Mouse (Mus musculus) neural tube, embryonic 11.5 days (tissue): ENCODE measurements around the gene Nthl1. TPM values are rescaled to one million over a fixed set of nuclear protein-coding genes. Genes with fewer than 3 reads are reported as not detected.
A peak's percentile ranks its signal among the peaks of the same experiment; 100 is the strongest.

ENCODE experiments used
- ATAC-seq: fragments of 200-750 bp; cut with Nextera tagmentation; 2 replicates; pipeline ENCODE4 v1.8.0; 2017; ENCODE audit warnings: moderate number of reproducible peaks, mild to moderate bottlenecking, moderate TSS enrichment, moderate library complexity; ENCODE audit not compliant: insufficient read depth, low FRiP score, low TSS enrichment
- DNase-seq: peaks from one replicate; pipeline ENCODE4 v3.0.0-alpha.2; 2015; ENCODE audit warnings: low spot score
- H3K27ac ChIP-seq: fragments of 300-500 bp; sonication (generic); 2 replicates; pipeline ENCODE4 v1.5.1; 2014; ENCODE audit warnings: low read depth, mild to moderate bottlenecking, low read length
- H3K27me3 ChIP-seq: fragments of 300-500 bp; sonication (generic); 2 replicates; pipeline ENCODE4 v1.6.1; 2014; ENCODE audit warnings: mild to moderate bottlenecking, low read length, mixed read lengths; ENCODE audit not compliant: control insufficient read depth, insufficient read depth
- H3K36me3 ChIP-seq: fragments of 300-500 bp; sonication (generic); 2 replicates; pipeline ENCODE4 v1.6.1; 2014; ENCODE audit warnings: mild to moderate bottlenecking, low read length, moderate library complexity, mixed read lengths; ENCODE audit not compliant: control insufficient read depth, insufficient read depth
- H3K4me1 ChIP-seq: fragments of 300-500 bp; sonication (generic); 2 replicates; pipeline ENCODE4 v1.6.1; 2014; ENCODE audit warnings: low read length, mixed read lengths; ENCODE audit not compliant: control insufficient read depth, insufficient read depth
- H3K4me2 ChIP-seq: fragments of 300-500 bp; sonication (generic); 2 replicates; pipeline ENCODE4 v1.6.1; 2014; ENCODE audit warnings: low read depth, mild to moderate bottlenecking, moderate library complexity
- H3K4me3 ChIP-seq: fragments of 300-500 bp; sonication (generic); 2 replicates; pipeline ENCODE4 v1.5.1; 2014; ENCODE audit warnings: low read depth, low read length
- H3K9ac ChIP-seq: fragments of 300-500 bp; sonication (generic); 2 replicates; pipeline ENCODE4 v1.6.1; 2014; ENCODE audit warnings: mild to moderate bottlenecking, low read length
- H3K9me3 ChIP-seq: fragments of 300-500 bp; sonication (generic); 2 replicates; pipeline ENCODE4 v1.6.1; 2016; ENCODE audit warnings: low read length; ENCODE audit not compliant: control insufficient read depth
- WGBS: fragments of 180-500 bp; shearing (Covaris S2); extraction: QIAGEN DNeasy Blood & Tissue Kit; methylation state at CpG from one replicate; pipeline ENCODE4 v1.1.7; 2014; 5-methylcytosine and 5-hydroxymethylcytosine counted together
- polyA plus RNA-seq: library from polyadenylated mRNA; unstranded; fragments of >200 nt; fragmentation: Nextera tagmentation; extraction: Ambion mirVana; gene quantifications from 2 replicates; pipeline ENCODE4 v1.2.1, GENCODE M21; 2014

Gene Nthl1
- polyA plus RNA-seq, 1 experiment from 2014 or later = 13.8 TPM

GRCm38 (mm10) chr17:24595126-24596072 is 37.1 kb upstream of the Nthl1 start:
- no peaks in the 10 kb centered on the region for H3K27me3 ChIP-seq
- no peak overlapping the region for H3K4me3 ChIP-seq
- 82% methylated on average over 17 of the region's 17 CpGs for WGBS
- no peak for DNase-seq
- H3K9me3 ChIP-seq = no peaks in the 10 kb centered on the region
- no peaks in the 10 kb centered on the region for H3K4me1 ChIP-seq
- H3K27ac ChIP-seq = no peak overlapping the region
- no peak overlapping the region for H3K4me2 ChIP-seq
- H3K36me3 ChIP-seq = peaks cover 52% of the 10 kb centered on the region
- 0 out of 2 replicates have a peak, but pooled peaks have one; percentile 20 for ATAC-seq
- no peak overlapping the region for H3K9ac ChIP-seq

DNA sequence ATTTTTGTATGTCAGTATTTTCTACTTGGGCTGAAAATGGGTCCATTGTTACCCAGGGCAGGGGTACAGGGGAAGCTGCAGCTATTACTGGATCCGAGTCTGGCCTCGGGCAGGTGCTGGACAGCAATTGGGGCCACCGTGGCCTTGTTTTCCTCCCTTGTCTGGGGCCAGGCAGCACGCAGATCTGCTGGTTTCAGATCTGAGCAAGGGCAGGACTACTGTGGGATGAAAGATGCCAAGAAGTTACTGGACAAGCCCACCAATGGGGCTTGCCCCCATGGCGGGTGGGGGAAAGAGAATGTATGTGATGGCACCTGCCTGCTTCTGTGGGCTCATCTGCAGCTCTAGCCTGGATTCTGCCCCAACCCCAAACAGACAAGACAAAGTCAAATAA is 36.4 kb upstream of the Nthl1 start:
- WGBS = 84% methylated on average over 5 of the region's 5 CpGs
- Histone ChIP-seq H3K4me3 (no peak overlapping the region), H3K4me1 (no peaks in the 10 kb centered on the region), H3K9ac (no peak overlapping the region), H3K27ac (no peak overlapping the region), H3K4me2 (no peak overlapping the region), H3K36me3 (peaks cover 52% of the 10 kb centered on the region), H3K27me3 (no peaks in the 10 kb centered on the region), H3K9me3 (no peaks in the 10 kb centered on the region)
- DNase-seq = no peak
- ATAC-seq = no peak

GRCm38 (mm10) chr17:24596471-24597183 is 35.9 kb upstream of the Nthl1 start:
- Histone ChIP-seq H3K9me3 (no peaks in the 10 kb centered on the region), H3K4me2 (no peak overlapping the region), H3K9ac (no peak overlapping the region), H3K4me1 (no peaks in the 10 kb centered on the region), H3K27me3 (no peaks in the 10 kb centered on the region), H3K27ac (no peak overlapping the region), H3K4me3 (no peak overlapping the region), H3K36me3 (peaks cover 57% of the 10 kb centered on the region)
- ATAC-seq = no peak
- 88% methylated on average over 19 of the region's 19 CpGs for WGBS
- no peak for DNase-seq

DNA sequence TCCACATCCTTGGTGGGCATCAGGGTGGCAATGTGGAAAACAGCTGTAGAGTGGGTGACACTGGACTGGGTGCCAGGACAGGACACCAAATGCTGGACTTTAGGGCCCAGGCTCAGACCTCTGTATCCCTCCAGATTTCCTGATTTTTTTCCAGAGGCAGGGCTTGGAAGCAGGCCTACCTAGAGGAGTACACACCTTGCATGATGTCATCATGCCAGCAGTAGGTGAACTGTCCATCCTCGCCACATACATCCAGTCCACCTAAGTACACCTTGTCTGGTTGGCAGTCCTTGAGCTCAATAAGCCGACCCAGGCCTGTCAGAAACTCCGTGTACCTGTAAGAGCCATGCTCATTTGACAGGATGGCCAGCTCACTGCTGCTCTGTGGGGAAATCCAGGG is 34.5 kb upstream of the Nthl1 start:
- ATAC-seq = no peak
- H3K27me3 ChIP-seq = no peaks in the 10 kb centered on the region
- no peak overlapping the region for H3K27ac ChIP-seq
- 90% methylated on average over 3 of the region's 3 CpGs for WGBS
- no peak overlapping the region for H3K4me2 ChIP-seq
- H3K4me1 ChIP-seq = no peaks in the 10 kb centered on the region
- DNase-seq = no peak
- no peak overlapping the region for H3K9ac ChIP-seq
- peaks cover 57% of the 10 kb centered on the region for H3K36me3 ChIP-seq
- H3K9me3 ChIP-seq = no peaks in the 10 kb centered on the region
- H3K4me3 ChIP-seq = no peak overlapping the region

DNA sequence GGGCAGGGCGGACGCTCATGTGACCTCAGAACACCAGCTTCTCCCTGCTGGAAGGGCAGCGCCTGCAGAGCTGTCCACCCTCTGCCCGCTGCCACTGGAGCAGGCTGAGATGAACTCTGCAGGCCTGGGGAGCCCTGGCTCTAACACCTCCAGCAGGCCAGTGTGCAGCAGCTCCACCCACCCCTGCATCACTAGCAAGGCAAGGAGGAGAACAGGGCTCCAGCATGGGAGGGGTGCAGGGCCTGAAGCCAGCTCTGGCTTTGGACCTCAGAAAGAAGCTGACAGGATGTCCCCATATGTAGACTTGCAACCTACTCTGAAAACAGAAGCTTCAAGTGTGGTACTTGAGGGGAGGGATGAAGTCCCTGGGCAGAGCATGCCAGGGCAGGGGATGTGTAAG is 32.0 kb upstream of the Nthl1 start:
- 89% methylated on average over 4 of the region's 4 CpGs for WGBS
- DNase-seq (no peak), ATAC-seq (no peak)
- Histone ChIP-seq H3K27me3 (no peaks in the 10 kb centered on the region), H3K9me3 (no peaks in the 10 kb centered on the region), H3K4me3 (no peak overlapping the region), H3K4me2 (no peak overlapping the region), H3K4me1 (no peaks in the 10 kb centered on the region), H3K9ac (no peak overlapping the region), H3K27ac (no peak overlapping the region), H3K36me3 (peaks cover 39% of the 10 kb centered on the region)

DNA sequence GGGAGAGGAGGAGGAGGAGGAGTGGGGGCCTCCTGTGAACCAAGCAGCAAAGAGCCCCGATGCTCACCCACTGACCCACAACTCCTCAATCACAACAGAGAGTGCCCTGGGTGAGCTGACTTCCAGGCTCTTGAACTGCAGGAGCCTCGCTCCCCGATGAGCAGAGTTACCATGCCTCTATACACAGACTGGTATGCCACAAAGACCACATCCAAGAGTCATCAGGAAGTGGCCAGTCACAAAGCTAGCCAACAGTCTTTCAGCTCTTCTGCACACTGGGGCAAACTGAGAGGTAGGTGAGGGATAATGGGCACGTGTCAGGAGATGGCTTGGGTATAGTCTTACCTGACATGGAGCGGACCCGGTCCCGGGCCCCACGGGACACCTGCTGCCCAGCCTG is 28.5 kb upstream of the Nthl1 start:
- H3K4me2 ChIP-seq = no peak overlapping the region
- H3K4me3 ChIP-seq = no peak overlapping the region
- no peaks in the 10 kb centered on the region for H3K4me1 ChIP-seq
- no peak overlapping the region for H3K9ac ChIP-seq
- H3K36me3 ChIP-seq = peaks cover 29% of the 10 kb centered on the region
- H3K27ac ChIP-seq = no peak overlapping the region
- H3K27me3 ChIP-seq = no peaks in the 10 kb centered on the region
- DNase-seq (no peak), ATAC-seq (no peak)
- 98% methylated on average over 8 of the region's 8 CpGs for WGBS
- no peaks in the 10 kb centered on the region for H3K9me3 ChIP-seq

GRCm38 (mm10) chr17:24604557-24604956 is 27.9 kb upstream of the Nthl1 start:
- H3K27ac ChIP-seq = no peak overlapping the region
- H3K9me3 ChIP-seq = no peaks in the 10 kb centered on the region
- no peak overlapping the region for H3K9ac ChIP-seq
- DNase-seq = no peak
- no peak overlapping the region for H3K4me2 ChIP-seq
- no peaks in the 10 kb centered on the region for H3K27me3 ChIP-seq
- H3K36me3 ChIP-seq = peaks cover 24% of the 10 kb centered on the region
- no peak for ATAC-seq
- H3K4me3 ChIP-seq = no peak overlapping the region
- 92% methylated on average over 3 of the region's 3 CpGs for WGBS
- no peaks in the 10 kb centered on the region for H3K4me1 ChIP-seq

GRCm38 (mm10) chr17:24608370-24608769 is 24.1 kb upstream of the Nthl1 start:
- no peak for DNase-seq
- ATAC-seq = no peak
- no peaks in the 10 kb centered on the region for H3K27me3 ChIP-seq
- H3K36me3 ChIP-seq = peaks cover 11% of the 10 kb centered on the region
- WGBS = 90% methylated on average over 4 of the region's 4 CpGs
- H3K4me1 ChIP-seq = no peaks in the 10 kb centered on the region
- H3K4me2 ChIP-seq = no peak overlapping the region
- no peak overlapping the region for H3K9ac ChIP-seq
- H3K27ac ChIP-seq = no peak overlapping the region
- no peaks in the 10 kb centered on the region for H3K9me3 ChIP-seq
- H3K4me3 ChIP-seq = no peak overlapping the region
